Mouse (Mus musculus) lung, postnatal 10 days (tissue): ENCODE measurements around the gene Gm17571.
A peak's percentile ranks its signal among the peaks of the same experiment; 100 is the strongest.

ENCODE experiments used
- DNase-seq: peaks from one replicate; pipeline ENCODE4 v3.0.0; 2021

Gene Gm17571

DNA sequence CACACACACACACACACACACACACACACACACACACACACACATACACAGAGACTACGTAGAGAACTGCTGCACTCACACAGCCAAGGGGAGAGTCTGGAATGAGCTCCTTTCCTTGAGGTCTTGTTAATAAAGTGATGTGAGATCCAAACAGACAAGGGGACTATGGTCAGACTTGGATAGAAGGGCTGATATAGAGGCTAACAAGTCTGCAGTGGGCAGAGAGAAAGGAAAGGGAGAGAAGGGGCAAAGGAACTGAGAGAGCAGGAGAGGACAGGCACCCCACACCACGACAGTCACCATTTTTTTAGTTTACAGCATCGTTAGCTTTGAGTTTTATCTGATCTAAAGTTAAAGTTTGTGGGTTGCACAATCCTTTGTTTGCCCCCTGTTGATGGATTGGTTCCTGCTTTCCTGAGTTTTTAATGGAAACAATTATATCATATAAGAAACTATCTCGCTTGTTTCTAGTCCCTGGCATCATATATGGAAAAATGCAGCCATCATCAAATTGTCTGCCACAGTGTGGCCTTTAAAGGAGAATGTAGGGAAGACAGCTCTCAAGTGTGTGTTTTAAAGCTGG lies at the start of gene Gm17571:
Gm17571 (minus strand) TSS at position 51 of the 583 bp plus-strand sequence.
- DNase-seq = no peak

DNA sequence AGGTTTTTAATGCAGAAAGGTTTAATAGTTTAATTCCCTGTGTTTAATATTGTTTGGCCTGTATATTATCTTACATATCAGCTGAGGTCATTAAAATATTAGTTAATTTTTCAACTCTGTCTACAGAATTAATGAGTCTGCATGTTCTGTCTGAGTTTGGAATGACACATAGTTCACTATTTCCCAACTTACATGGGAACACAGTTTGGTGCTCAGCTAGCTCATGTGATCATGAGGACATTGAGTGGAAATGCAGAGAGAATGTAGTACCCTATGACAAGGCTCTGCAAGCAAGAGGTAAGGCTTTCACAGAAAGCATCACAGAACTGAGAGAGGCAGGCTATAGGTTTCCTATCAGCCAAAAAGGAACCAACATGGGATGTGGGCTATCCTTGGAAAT lies 49.0 kb upstream of the Gm17571 start:
- DNase-seq = no peak

DNA sequence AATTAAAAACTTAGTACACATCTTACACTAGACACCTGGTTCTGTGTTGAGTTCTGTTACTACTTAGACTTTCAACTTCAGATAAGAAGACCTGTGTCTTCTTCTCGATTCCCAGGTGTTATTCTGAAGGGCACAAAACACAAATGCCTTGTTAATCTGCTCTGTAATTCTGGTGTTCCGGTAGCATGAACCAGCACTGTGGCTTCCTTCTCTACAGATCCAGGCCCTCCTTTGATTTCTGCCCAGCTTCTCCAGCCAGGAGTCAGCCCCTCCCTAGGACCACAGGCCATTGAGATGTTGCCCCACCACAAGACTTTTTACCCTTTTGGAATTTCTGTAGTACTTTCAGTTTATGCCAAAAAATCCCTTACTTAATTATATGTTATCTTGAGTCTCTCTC lies 47.2 kb upstream of the Gm17571 start:
- DNase-seq = no peak

DNA sequence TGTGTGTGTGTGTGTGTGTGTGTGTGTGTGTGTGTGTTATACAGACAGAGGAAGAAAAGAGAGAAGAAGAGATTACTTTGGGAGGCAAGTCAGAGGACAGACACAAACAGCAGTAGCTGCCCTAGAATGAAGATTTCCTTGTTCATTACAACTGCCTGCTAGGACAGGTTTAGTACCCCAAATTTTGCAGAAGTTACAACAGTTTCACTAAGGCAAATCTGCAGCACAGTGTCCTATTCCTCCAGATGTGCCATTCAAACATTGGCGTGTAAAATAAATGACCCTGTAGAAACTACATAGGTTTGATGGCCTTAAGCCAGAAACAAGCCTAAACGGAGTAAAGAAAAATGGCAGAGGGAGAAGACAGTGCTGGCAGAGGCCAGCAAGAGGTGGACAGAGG lies 46.3 kb upstream of the Gm17571 start:
- DNase-seq = no peak

DNA sequence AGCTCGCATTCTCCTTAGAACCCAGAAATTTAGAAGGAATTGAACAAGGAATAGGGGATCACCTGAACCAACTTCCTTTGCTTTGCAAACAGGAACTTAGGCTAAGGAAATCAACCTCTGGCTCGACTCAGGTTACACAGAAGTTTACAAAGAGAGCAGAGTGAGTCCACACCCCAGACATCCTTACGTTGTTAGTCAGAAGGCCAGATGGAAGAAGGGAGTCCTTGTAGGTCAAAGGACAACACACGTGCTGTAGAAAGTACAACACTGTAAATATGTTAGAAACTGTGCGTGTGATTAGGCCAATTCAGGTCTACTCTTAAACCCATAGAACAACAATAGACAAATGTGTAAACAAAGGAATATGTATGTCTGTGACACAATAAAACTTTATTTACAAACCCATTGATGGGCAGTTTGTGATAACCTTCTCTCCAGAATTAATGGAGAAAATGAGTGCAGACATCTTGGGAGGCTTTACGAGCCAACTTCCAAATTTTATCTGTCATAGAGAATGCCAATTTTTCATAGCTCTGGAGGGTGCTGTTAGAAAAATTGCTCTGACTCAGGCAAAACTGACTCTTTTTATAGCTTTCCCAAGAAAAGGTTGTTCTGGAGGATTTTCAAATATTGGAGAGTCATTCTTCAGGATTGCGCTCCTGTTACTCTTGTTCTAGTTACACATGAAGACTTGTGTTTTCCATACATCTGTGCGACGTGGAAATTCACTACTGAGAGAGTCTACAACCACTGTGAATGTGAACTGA lies 45.5 kb upstream of the Gm17571 start:
- no peak for DNase-seq

DNA sequence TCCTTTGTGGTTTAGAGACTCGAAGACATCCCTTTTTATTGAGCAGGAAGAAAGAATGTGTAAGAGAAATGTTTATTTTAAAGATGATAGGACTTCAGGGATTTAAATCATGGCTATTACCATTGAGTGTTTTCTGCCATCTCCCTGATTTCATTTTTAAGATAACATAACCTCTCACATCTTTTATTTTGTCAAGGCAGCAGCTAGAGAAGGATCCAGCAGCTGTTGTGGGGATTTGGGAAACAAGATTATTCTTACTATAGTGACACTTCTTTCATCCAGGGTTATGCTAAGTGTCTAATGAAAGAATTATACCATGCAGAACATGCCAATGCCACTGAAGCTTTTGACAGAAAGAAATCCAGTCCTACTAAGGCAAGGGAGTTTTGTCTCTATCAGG lies 44.6 kb upstream of the Gm17571 start:
- no peak for DNase-seq

DNA sequence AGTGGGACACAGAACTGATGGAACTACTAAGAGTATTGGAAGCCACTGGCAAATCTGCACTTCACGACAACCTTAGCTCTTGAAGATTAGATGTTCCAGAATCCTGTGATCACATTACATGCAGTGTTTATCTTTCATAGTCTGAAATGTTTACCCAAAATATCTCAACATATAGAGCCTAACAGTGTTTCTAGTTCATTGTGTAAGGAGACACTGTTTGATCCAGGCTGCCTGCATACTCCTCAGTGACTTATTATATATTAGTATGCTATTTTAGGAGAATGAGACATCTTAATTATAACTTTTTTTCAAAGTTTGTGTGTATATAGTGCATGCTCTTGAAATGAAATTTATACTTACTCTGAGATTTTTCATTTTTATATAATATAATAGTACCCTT lies 39.4 kb upstream of the Gm17571 start:
- DNase-seq = no peak

DNA sequence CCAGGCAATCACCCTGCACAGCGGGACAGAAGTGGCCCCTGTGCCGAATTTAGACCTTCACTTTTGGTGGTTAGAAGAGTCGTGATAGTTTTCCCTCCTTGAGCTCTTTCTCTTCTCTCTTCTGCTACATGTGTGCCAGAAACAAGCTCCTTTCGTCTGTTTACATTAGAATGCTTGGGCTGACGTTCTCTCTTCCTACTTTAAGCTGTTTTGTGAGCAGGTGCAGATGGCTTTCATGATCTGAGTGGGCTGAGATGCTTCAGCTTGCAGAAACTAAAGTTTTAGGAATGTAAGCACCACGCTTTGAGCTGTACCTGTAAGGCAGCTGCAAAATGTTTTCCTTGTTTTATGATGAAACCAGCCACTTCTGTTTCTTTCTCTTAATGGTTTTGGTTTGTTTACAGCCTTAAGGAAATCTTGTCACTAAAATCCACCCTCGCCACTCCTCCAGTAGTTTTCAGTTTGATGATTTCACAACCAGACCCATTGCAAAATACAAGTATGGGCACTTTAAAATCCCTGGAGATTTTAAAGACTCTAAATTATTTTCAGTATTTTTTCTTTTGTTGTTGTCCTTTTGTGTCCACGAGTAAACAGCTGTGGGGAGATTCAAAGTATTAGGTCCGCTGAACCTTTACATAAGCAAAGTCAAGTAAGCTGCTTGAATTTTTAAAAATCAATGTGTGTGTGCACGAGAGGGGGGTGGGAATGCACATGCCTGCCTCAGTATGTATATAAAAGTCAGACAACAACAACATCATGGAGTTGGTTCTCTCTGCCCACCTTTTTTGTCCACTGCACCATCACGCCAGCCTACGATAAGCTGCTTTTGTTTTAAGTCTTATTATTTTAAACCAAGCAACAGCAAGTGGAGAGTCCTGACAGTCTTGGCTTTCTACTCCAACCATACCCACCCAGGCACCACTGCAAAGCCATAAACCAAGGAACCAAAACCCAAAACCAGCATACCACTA lies 38.0 kb upstream of the Gm17571 start:
- peak; percentile 31 for DNase-seq

DNA sequence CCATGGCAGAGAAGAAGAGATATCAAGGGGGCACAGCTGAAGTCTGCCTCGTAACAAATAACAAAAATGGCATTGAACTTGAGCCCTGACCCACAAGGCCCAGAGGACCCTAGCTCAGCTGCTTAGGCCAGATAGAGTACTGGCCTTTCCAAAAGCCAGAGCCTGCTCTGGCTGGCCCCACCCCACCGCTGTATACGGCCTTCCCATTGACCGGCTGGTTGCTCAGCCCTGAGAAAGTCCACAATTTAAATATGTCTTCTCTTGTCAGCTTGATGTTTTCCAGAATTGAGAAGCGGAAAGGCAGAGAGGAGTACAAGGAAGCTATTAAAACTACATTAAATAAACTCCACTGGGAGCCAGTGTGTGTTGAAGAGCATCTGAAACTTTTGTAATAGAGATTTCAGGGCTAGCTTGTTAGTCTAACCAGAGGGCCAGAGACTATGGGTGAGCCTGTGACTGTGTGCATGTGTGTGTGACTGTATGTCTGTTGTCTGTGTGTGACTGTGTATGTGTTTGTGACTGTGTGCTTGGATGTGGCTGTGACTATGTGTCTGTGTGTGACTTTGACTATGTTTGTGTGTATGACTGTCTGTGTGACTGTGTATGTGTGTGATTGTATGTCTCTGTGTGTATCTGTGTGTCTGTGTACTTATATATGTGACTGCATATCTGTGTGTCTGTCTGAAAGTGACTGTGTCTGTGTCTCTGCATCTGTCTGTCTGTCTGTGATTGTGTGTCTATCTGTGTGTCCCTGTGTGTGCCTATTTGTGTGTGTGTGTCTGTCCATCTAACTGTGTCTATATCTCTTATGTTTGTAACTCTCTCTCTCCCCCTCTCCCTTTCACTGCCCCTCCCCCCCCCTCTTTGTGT lies 36.9 kb upstream of the Gm17571 start:
- peak; percentile 28 for DNase-seq

DNA sequence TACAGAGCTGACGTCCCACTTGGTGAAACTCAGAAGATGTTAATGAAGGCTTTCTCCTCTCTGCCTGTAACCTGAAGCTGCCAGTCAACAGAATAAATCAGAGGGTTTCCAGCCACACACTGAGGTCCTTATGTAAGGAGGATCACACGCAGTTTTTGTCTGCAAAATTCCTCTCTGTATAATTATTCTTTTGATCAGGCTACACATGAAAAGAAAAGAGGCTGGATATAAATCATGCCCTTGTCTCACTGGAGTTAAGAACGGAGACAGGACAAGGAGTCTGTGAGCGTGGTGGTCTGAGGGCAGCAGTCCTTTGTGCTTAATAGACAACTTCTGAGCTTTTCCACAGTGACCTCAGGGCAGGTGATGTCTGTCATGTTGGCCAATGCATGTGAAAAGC lies 32.7 kb upstream of the Gm17571 start:
- no peak for DNase-seq

DNA sequence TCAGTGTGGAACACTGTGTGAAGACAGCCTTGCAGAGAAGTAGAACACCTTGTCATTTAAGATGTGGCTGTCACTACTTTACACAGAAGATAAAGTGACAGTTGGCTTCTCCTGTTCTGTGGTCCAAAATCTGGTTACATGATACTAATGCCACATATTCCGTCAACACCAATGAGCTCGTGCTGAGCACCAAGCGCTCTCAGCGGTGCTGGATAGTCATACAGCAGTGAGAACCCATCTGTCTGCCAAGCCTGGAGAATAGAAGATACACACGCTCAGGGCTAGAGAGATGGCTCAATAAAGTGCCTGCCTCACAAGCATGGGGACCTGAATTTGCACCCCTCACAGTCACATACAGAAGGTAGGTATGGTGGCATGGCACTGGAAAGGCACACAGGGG lies 28.4 kb upstream of the Gm17571 start:
- no peak for DNase-seq

DNA sequence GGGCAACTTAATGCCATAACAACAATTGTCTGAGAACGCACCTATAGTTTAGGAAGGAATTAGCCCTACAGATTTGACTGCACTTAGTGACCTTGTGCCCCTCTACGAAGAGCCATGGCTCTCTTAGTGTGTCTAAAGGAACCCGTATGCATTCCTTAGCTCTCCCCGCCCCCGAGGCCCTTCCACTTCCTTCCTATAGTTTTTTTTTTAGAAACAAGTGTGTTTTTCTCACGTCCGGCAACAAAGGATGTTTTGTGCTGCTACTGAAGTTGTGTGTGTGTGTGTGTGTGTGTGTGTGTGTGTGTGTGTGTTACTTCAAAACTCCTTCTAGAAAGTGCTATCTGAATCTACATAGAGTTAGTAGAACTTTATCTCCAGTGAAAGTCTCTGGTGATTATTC lies 23.5 kb upstream of the Gm17571 start:
- DNase-seq = peak; percentile 47

DNA sequence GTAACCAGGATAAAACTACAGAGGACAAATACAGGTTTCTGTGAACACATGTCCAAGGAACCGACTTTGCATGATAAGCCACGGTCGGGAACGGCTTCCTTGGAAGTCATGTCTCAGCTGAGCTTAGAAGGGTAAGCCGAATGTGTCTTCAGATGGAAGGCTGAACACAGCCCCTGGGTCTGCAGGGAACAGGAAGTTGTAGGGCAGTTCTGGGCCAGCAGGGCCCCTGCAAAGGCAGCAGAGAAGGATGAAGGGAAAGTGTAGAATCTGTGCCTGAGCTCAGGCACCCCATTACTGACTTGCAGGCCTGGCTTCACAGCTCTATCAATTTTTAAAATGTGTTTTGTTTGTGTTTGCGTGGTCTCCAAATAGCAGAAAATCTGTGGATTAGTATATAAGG lies 22.2 kb upstream of the Gm17571 start:
- no peak for DNase-seq

DNA sequence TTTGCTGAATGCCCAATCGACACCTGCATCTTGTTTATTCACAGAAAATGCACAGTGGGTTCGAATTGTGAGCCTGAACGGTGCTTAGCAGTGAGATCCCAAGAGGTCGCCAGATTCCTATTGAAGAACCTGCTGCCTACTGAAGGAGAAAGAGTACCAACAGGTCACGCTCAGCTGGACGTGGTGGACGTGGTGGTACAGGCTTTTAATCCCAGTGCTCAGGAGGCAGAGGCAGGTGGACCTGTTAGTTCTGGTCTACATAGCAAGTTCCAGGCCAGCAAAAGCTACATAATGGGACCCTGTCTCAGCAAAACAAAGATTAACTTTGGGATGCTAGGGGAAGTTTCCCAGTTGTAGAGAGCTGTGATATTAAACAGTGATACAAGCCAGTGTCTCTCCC lies 21.2 kb upstream of the Gm17571 start:
- no peak for DNase-seq

DNA sequence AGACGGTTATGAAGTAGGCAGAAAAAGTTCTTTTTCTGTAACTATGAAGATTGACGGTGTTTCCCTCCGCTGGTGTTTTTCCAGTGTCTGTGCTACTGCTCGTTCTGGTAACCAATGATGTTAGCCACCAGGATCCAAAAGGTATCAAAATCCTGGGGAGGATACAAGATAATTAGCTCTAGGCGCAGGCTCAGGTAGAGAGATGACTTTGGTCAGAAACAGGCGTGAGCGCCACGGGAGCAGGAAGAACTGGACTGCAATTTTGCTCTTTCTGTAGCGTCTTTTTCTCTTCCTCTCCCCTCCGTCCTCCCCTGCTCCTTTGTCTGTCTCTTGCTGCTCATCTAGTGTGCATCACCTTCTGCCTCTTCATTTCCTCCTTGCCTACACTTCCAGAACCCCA lies 20.3 kb upstream of the Gm17571 start:
- DNase-seq = no peak

DNA sequence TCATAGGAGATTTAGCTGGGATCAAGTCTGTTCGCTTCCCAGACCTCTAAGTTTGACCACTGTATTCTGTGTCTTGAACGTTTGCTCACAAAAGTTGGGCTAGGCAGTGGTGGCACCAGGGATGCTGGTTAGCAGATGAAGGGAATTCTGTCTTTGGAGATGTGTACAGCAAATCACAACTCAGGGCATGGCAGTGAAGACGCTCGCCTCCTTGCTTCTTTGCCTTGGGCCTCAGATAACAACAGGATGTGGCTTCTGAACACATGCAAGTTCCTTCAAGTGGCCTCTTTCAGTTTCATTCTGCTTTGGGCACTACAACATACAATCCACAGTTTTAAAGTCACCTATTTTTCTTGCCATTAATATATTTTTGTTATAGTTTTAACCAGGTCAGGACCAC lies 19.8 kb upstream of the Gm17571 start:
- peak; percentile 32 for DNase-seq

DNA sequence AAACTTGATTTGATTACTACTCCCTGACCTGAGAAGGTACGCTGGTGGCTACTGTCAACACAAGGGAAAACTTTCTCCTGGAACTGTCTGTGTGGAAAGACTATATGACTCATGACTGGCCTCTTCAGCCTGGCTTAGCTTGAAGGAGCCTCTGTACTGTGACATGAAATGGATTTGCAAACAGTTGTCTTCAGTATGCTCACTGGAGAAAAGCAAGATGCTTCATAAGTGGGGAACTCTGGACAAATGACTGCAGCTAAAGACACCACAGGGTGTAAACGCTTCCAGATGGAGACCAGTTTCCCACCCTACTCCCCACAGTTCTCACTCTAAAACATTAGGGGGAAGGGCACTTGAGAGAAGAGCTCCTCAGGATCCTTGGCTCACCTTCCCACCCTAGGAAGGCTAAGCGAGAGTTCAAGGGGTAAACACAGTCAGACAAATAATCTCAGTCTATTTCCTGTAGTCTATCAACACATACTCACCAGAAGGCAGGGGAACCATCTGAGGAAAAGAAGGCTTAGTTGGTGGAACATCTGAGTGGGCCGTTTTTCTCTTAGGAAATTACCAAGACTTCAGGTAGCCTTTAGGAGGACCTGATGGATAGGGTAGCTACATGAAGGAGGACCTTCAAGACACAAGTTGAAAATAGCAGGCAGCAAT lies 18.9 kb upstream of the Gm17571 start:
- DNase-seq = no peak

DNA sequence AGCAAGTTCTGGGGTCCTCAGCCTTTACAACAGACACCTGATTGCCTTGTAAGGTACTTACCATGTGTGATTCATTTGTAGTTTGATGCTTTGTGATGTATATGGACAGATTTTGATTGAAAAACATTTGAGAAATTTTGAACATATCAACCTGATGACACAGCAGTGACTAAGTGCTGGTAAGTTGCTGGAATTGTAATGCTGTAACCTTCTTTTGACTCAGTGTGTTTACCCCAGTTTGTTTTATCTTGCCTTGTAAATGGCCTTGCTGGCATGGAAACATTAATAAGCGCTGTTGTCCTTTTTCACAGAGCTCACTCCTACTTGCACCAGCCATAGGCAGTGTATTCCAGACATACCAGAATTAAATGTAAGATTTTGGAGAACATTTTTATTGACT lies 14.4 kb upstream of the Gm17571 start:
- DNase-seq = no peak

DNA sequence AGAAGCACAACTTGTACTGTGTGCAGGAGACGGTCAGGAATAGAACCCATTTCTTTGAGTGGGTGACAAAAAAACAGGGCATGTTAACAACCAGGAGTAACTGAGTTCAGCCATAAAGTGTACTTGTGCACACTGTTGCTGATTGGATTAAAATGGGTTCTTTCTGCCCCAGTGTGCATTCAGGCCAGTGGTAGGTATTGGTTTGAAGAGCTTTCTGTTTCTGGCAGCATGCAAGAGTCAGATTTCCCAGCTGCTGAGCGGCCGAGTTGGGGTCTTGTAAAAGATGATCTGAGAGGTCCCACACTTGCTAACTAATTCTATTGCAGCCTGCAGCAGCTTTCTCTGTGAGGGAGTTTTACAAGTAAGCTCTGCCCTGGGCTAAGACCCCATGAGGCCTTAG lies 13.5 kb upstream of the Gm17571 start:
- no peak for DNase-seq

DNA sequence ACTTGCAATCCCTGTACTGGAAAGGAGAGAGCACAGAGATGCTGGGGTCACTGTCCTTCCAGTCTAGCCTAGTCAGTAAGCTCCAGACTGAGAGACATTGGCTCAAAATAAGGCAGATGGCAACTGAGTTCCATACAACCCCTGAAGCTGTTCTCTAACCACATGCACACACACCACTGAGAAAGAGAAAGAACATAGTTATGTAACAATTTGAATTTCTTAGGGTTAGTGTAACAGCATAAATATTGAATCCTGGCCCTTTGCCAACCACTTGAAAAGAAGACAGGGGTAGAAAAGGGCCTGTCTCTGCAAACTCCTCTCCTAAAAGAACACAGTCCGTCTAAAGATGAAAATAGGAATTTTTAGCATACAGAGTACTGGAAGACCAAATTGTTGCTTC lies 12.8 kb upstream of the Gm17571 start:
- DNase-seq = no peak

DNA sequence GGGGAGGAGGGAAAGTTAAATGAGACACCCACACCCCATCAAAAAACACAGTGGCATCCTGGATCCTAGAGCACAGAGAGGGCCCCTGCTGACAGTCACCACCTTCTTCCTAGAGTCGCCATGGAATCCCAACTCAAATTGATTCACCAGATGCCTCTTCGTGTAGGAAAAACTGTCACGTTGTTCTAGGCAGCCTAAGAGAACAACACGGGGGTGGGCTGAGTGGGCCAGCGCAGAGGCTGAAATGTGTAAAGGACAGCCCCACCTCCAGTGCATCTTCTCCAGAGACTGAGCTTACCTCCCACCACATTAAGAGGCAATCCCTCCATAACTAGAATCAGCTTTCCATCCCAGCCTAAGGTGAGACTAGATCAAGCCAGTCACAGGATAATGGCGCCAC lies 11.2 kb upstream of the Gm17571 start:
- no peak for DNase-seq

DNA sequence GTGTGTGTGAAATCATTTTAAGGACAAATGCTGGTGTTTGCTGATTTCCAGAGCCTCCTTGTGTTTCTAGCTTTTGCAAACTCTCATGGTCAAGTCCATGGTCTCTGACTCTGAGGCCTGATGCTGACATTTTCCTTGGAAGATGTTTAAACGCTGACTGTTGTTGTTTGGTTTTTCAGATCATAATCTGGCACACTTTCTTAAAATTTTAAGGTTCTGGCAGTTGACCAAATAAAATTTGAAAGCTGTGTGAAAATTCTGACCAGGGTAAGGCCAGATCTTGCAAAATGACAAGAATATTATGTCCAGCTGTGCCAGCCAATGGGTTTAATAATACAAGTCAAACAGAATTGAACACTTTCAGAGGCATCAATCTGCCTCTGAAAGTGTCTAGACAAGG lies 8.7 kb upstream of the Gm17571 start:
- no peak for DNase-seq
